Mouse (Mus musculus) frontal cortex, postnatal 25 days (tissue): ENCODE results near the gene Gm2237.
"Not testable (repeated sequence)": the region's sequence is repeated elsewhere in the genome, so short reads cannot be mapped to it uniquely, and the experiment has no call there.

ENCODE experiments used
- DNase-seq, 2 experiments: peaks; one replicate each; pipeline ENCODE4 v3.0.0; 2022; ENCODE audit warnings: low spot score in 2 of 2

Gm2237 gene

DNA sequence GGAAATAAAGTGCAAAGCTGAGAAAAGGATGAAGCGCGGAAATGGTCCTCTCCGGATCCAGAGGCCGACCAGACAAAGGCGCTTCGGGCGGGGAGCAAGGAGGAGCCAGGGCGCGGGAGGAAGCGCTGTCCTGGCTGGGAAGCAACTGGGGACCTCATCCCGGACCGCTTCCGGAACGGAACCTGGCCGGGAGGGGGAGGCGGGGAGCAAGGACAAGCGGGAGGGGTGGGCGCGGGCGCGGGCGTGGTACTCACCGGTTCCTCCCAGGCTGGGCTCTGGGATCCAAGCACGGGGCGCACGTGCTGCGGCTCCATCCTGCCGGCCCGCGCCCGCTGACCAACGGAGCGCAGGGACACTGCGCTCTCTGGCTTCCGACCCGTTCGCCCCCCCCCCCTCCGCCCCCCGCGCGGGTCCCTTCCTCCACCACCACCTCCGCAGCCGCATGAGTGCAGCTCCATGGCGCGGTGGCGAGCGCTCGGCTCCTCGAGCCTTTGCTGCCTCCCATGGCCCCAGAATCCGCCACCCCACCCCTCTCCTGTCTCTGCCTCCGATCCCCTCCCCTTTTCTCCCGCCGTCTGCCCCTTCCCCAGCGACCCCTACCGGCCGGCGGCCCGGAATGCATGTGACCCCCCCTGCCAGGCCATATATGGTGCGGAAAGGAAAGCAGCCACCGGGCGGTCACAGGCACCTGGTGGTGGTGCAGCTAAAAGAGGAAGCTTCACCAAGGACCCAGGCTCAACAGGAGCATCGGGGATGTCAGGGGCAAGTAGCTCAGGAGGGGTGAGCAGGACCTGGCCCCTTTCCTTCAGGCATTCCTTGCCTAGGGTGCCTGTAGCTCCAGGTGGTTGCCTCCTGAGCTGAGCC, at the start of gene Gm2237:
Gene Gm2237 (minus strand): TSS at position 332 of the 864 bp plus-strand sequence.
- not testable (repeated sequence) for DNase-seq

DNA sequence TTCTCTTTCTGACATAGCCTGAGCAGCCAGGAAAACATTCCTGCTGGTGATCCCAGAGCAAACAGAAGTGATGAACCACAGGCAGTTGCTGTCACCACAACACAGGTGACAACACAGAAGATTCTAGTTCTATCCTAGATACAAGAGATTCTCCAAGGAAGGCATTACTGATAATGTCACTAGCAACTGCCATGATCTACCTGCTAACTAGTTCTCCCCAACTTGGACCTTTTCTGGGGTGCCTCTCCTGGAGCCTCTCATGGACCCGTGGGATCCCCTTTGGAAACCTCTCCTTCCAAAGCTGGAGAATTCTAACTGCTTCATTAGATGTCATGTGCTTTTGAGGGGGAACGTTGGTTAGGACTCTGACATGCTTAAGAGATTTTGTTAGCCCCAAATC, 17.5 kb upstream of the Gm2237 start, which contains the start of gene Gm5458:
Gene Gm5458 (minus strand): TSS at position 101 of the 400 bp plus-strand sequence.
- DNase-seq, result not testable (repeated sequence)

DNA sequence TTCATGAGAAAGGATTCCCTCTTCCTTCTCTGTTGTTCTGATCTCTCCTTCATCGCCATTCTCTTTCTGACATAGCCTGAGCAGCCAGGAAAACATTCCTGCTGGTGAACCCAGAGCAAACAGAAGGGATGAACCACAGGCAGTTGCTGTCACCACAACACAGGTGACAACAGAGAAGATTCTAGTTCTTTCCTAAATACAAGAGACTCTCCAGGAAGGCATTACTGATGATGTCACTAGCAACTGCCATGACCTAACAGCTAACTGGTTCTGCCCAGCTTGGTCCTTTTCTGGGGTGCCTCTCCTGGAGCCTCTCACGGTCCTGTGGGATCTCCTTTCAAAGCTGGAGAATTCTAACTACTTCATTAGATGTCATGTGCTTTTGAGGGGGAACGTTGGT, 35.1 kb downstream of the Gm2237 start, which contains the start of gene Gm2244:
Gene Gm2244 (minus strand): TSS at position 101 of the 400 bp plus-strand sequence.
- DNase-seq, result not testable (repeated sequence)
